Mouse (Mus musculus) kidney, adult 11 months (tissue): ENCODE results near the gene Gng12.
"Not testable (repeated sequence)": the region's sequence is repeated elsewhere in the genome, so short reads cannot be mapped to it uniquely, and the experiment has no call there.

Source experiments
- DNase-seq: peaks from one replicate; pipeline ENCODE4 v3.0.0; 2022

Gng12 gene

GRCm38 (mm10) chr6:66994981-66995380, 98.8 kb downstream of the Gng12 start:
- no peak for DNase-seq

GRCm38 (mm10) chr6:66995825-66996224, 99.6 kb downstream of the Gng12 start:
- no peak for DNase-seq

DNA sequence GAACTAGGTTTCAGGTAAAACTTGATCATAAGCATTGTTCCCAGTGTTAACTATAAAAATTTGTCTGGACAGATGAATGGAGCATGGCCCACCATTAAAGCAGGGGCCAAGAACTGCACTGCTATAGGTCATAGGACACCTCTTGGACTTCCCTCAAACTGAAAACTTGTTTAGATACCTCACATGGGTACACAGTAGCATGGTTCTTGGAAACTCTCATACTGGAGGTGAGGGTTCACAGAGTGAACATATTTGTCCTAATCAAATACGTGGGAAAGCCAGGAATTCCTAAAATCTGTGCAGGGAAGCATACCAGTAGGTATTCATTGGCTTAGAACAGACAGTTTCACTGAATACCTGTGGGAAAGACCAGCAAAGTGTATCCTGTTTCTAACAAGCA, 100.1 kb downstream of the Gng12 start:
- DNase-seq = no peak

DNA sequence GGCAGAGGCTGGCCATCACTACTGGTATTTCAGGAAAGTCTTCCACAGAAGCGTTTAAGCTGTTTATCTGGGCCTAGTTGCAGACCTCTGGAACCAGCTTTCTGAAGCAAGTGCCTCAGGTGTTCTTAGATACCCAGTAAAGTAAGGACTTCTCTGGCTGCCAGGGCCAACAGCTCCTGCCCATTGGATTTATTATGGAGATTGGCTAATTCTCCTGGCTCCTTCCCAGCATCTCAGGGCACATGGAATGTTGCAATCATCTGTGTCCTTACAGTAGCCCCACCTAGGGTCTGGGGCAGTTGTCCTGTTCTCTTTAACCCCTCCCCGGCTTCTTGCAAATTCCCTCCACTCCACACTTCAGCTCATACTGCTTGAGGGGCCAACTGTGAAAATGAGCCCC, 102.4 kb downstream of the Gng12 start:
- DNase-seq = peak; percentile 81

DNA sequence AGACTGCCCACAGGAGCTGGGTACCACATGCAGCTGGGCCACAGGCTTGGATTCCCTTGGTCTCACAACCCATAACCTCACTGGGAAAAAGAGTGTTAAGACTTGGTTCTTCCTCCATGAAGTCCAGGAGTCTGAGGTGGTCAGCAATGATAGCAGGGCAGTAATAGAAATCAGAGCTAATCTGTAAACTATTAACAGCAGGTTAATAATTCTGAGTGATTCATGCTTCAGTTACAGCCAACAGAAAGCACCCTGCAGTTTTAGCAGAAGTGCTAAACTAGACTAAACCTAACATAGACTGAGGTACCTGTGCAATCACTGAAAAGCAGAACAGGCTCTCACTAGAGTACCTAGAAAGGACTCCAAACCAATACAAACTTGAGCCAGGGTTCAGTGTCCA, 103.6 kb downstream of the Gng12 start:
- peak; percentile 44 for DNase-seq

DNA sequence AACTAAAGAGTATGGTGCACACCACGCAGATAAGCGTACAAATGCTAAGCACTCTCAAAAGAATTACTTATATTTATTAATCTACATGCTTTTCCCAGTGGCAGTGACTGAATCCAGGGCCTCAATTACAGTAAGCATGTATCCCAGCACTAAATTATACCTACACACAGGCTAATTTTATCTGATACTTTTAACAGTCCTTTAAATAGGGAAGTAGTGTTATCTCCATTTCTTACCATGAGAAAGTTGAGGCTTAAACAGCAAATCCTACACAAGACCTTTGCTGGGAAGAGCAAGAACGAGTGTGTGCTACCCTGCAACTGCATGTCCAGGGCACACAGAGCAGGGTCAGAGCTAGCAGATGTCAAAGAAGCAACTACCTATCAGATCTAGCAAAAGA, 113.7 kb downstream of the Gng12 start:
- no peak for DNase-seq

- DNase-seq = no peak
Observed at GRCm38 (mm10) chr6:67010370-67011216, 114.4 kb downstream of the Gng12 start.

- no peak for DNase-seq
Observed at GRCm38 (mm10) chr6:67011217-67011518, 115.0 kb downstream of the Gng12 start.

- peak; percentile 56 for DNase-seq
Observed at GRCm38 (mm10) chr6:67013293-67013948, 117.2 kb downstream of the Gng12 start.

GRCm38 (mm10) chr6:67013949-67014678, 117.9 kb downstream of the Gng12 start:
- DNase-seq = peak; percentile 47

- DNase-seq = peak; percentile 87
Observed at GRCm38 (mm10) chr6:67014679-67015075, 118.5 kb downstream of the Gng12 start.

DNA sequence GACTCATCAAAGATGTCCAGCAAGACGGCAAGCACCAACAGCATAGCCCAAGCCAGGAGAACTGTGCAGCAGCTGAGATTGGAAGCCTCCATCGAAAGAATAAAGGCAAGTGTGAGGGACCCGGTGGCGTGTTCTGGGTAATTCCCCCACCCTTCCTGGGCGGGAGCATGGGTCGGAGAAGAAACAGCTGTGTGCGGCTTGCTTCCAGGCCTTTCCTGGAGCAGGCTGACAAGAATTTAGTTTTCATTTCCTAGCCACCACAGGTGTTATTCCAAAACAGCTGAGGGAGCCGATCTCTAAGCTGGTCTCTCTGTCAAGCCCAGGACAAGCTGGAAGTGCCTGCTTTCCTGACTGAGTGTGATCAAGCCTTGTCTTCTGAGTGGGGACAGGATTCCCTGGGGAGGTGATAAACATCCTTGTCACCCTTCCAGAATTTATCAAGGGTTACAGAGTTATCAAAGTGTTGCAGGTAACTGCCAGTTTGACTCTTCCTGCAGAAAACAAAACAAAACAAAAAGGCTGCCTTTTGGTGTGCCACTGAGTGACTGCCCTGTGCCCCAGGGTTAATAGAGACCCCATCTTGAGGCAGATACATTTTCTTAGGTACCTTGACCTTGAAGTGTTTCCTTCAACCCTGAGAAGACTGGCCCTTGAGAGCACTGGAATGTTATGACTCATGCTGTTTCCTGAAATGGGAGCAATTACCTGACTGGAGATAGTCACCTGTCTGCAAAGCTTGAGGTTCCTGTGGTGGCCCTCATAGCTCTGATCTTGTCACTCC, 119.7 kb downstream of the Gng12 start:
- DNase-seq = no peak

DNA sequence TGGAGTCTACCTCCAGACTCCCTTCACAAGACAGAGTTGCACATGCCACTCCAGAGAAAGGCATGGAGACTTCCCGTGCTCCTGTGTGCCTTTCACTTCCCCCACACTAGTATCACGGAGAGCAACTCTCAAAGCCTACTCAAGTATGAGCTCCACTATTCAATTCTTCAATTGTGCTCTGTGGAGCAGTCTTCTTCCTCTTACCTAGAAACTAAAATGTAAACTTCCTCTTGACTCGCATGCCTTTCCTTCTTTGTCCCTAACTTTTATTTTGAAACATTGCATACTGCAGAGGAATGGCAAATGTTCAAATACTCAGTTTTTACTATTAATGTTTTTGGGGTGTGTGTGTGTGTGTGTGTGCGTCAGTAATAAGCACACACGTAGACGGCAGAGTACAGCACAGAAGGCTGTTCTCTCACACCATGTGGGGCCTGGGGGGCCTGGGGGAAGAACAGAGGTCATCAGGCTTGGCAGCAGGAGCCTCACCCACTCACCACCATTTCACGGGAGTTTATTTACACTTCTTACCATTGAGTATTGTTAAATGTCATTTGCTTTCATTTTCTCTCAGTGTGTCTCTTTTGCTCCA, 120.4 kb downstream of the Gng12 start:
- no peak for DNase-seq

GRCm38 (mm10) chr6:67018365-67018764, 122.2 kb downstream of the Gng12 start:
- DNase-seq = no peak

- not testable (repeated sequence) for DNase-seq
Observed at GRCm38 (mm10) chr6:67019001-67019400, 122.8 kb downstream of the Gng12 start.

DNA sequence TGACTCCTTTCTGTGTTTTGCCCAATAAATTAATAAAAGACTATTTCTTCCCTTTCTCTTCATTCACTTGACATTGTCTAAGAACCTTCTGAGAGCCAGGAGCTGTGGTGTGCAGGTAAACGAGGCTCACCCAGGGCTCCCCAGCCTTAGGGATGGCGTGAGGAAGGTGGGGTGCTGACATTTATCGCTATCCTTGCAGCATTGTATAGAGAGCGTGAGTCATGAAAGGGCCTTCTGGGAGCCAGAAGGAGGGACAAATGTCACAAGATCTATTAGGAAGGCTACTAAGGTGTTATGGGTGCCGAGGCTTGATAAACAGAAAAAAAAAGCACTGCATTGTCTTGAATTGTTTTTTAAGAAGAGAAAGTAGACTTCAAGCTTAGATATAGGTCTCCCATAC, 125.1 kb downstream of the Gng12 start:
- no peak for DNase-seq

- DNase-seq = no peak
Observed at GRCm38 (mm10) chr6:67023729-67024128, 127.5 kb downstream of the Gng12 start.

GRCm38 (mm10) chr6:67026661-67027060, 130.5 kb downstream of the Gng12 start:
- no peak for DNase-seq

- DNase-seq = no peak
Observed at GRCm38 (mm10) chr6:67027438-67028142, 131.4 kb downstream of the Gng12 start.

DNA sequence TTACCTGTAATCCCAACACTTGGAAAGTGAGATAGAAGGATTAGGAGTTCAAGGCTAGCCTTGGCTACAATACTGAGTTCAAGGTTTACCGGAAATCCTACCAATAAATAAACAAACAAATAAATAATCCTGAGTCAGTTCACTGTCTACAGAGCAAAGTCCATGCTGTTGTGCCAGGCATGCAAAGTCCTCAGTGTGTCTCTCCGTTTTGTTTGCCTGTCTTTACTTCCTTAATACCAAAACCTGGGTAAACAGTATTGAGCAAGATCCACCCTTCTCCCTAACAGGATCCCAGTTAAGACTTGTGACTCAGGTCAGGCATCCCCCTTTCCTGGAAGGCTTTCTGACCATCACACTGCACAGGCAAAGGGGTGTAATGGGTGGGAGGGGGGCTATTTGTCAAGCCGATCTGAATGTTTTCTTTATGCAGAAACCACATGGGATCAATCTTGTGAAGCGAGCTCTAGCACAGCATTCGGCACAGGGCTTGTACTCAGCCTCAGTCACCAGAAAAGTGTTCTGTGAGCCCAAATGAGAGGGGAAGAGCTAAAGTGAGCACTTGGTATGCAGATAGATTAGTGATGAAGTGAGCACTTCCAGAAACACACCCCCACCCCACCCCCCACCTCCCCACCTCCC, 133.2 kb downstream of the Gng12 start:
- DNase-seq = peak; percentile 28

- no peak for DNase-seq
Observed at GRCm38 (mm10) chr6:67029987-67030386, 133.8 kb downstream of the Gng12 start.
